ENCODE assay signal across 26 mouse cellular contexts in genomic region chr3:32601055-32601454, GRCm38 (mm10). TPM values are rescaled to one million over a fixed set of nuclear protein-coding genes. Genes with fewer than 3 reads are reported as not detected.
DNase-seq lines count a peak whose midpoint lies in the region; ATAC-seq and TF ChIP-seq lines count a peak whose summit lies in the region.
"Had no signal": no experiment of that assay in that cellular context is flagged by ENCODE, and none has a peak within 500 bp of the region (broad histone marks: within the 10 kb centered on the region; RNA-seq: fewer than 3 reads in every experiment).

No protein-coding gene starts in this region.

- H3K9me3 ChIP-seq in limb, embryonic 10.5 days (replicated peaks): no peaks in the 10 kb centered on the region
- H3K9me3 ChIP-seq in forebrain, embryonic 12.5 days: no peaks in the 10 kb centered on the region
- H3K9me3 ChIP-seq: embryonic facial prominence, embryonic 15.5 days; forebrain, embryonic 10.5 days; hindbrain, embryonic 15.5 days; intestine, embryonic 15.5 days; midbrain, embryonic 12.5 days; neural tube, embryonic 13.5 days had no signal

- CTCF ChIA-PET in Patski (lab: Charles Lee): interaction anchor here (1.1 to 2.2 kb wide), 3 partner anchors 10 to 48 kb away, joined by 3 to 15 read pairs (median 3); no protein-coding TSS in a partner anchor

- no peaks in the 10 kb centered on the region for H3K27me3 ChIP-seq in Patski
- no peaks in the 10 kb centered on the region for H3K27me3 ChIP-seq in limb, embryonic 10.5 days (ENCODE audit: low read depth, poor library complexity, severe bottlenecking)
- H3K27me3 ChIP-seq in forebrain, embryonic 12.5 days: no peaks in the 10 kb centered on the region
- H3K27me3 ChIP-seq: embryonic facial prominence, embryonic 15.5 days; heart, embryonic 13.5 days; hindbrain, embryonic 15.5 days; intestine, embryonic 15.5 days; midbrain, embryonic 12.5 days; neural tube, embryonic 13.5 days had no signal

- no peak overlapping the region for H3K9ac ChIP-seq in forebrain, embryonic 12.5 days
- H3K9ac ChIP-seq: embryonic facial prominence, embryonic 15.5 days; heart, embryonic 13.5 days; hindbrain, embryonic 15.5 days; intestine, embryonic 15.5 days; midbrain, embryonic 12.5 days; neural tube, embryonic 13.5 days had no signal

- no peaks in the 10 kb centered on the region for H3K36me3 ChIP-seq in limb, embryonic 10.5 days
- H3K36me3 ChIP-seq in forebrain, embryonic 12.5 days (replicated peaks): no peaks in the 10 kb centered on the region
- H3K36me3 ChIP-seq: forebrain, embryonic 10.5 days; intestine, embryonic 15.5 days; midbrain, embryonic 12.5 days had no signal

- no peak for TF ChIP-seq CTCF in Patski (IDR thresholded peaks at IDR 0.05)

- in situ Hi-C loops in Patski (cut with MboI; ENCODE audit: low pct_unique_long_range_greater_than_20kb): no loop called here

- 92% methylated on average over 10 of the region's 10 CpGs for WGBS in limb, embryonic 10.5 days
- 94% methylated on average over 10 of the region's 10 CpGs for WGBS in forebrain, embryonic 12.5 days

- no peak overlapping the region for H3K27ac ChIP-seq in limb, embryonic 10.5 days
- no peak overlapping the region for H3K27ac ChIP-seq in forebrain, embryonic 12.5 days
- H3K27ac ChIP-seq: embryonic facial prominence, embryonic 15.5 days; forebrain, embryonic 10.5 days; heart, embryonic 13.5 days; hindbrain, embryonic 15.5 days; intestine, embryonic 15.5 days; left cerebral cortex, adult 2 months; macrophage; midbrain, embryonic 12.5 days; neural tube, embryonic 13.5 days had no signal

- POLR2A ChIA-PET in Patski (lab: Charles Lee): interaction anchor here (0.6 kb wide), 1 partner anchor 13 kb away, joined by 5 read pairs; no protein-coding TSS in a partner anchor

- H3K4me2 ChIP-seq in forebrain, embryonic 12.5 days: no peak overlapping the region
- H3K4me2 ChIP-seq: embryonic facial prominence, embryonic 15.5 days; heart, embryonic 13.5 days; hindbrain, embryonic 15.5 days; intestine, embryonic 15.5 days; midbrain, embryonic 12.5 days; neural tube, embryonic 13.5 days had no signal

- H3K4me1 ChIP-seq in limb, embryonic 10.5 days: no peaks in the 10 kb centered on the region
- H3K4me1 ChIP-seq in forebrain, embryonic 12.5 days: no peaks in the 10 kb centered on the region
- H3K4me1 ChIP-seq: embryonic facial prominence, embryonic 15.5 days; forebrain, embryonic 10.5 days; heart, embryonic 13.5 days; hindbrain, embryonic 15.5 days; intestine, embryonic 15.5 days; midbrain, embryonic 12.5 days; neural tube, embryonic 13.5 days had no signal

- H3K4me3 ChIP-seq in limb, embryonic 10.5 days: no peak overlapping the region
- H3K4me3 ChIP-seq in forebrain, embryonic 12.5 days (replicated peaks): no peak overlapping the region
- H3K4me3 ChIP-seq: embryonic facial prominence, embryonic 15.5 days; forebrain, embryonic 10.5 days; heart, embryonic 13.5 days; hindbrain, embryonic 15.5 days; intestine, embryonic 15.5 days; left cerebral cortex, adult 2 months; midbrain, embryonic 12.5 days; neural tube, embryonic 13.5 days had no signal

- no peak for DNase-seq in frontal cortex, postnatal 14 days (ENCODE audit: low spot score in 2 of 2)
- peak; percentile 94 for DNase-seq in 416B (ENCODE audit: low read depth)
- no peak for DNase-seq in Patski (ENCODE audit: low read depth, low spot score)
- DNase-seq in fibroblast of lung, adult 2 months (ENCODE audit: low read depth): peak; percentile 87
- no peak for DNase-seq in limb, embryonic 10.5 days (ENCODE audit: low spot score)
- no peak for DNase-seq in heart, adult 9 months (ENCODE audit: low spot score in 2 of 2)
- DNase-seq: cerebellum, adult 9-11 months; gastrocnemius, postnatal 25 days; kidney, adult 9 months; kidney, postnatal 25 days; layer of hippocampus, adult 9-11 months; left cerebral cortex, postnatal 4 days; lung, adult 18-20 months; thymus, postnatal 36 days had no signal

- peak; percentile 85 for ATAC-seq in frontal cortex, adult (ENCODE audit: low TSS enrichment)
- ATAC-seq in Patski: peak; percentile 61
- ATAC-seq in forebrain, embryonic 12.5 days (ENCODE audit: low FRiP score): no peak
- ATAC-seq: CD4-positive, CD25-positive, alpha-beta regulatory T cell, adult 4 months; intestine, embryonic 15.5 days had no signal

RNA-seq across cellular contexts. Expression of gene Gnb4, which starts 15.3 kb away (rescaled TPM):
- polyA plus RNA-seq in Patski (2021): 0.94 TPM
- polyA plus RNA-seq in limb, embryonic 10.5 days (2016; fragmentation: Nextera tagmentation; extraction: Ambion mirVana): 35.1 and 35.9 TPM in 2 replicates
- 34.9 and 40.5 TPM in 2 replicates for polyA plus RNA-seq in forebrain, embryonic 12.5 days (2016; fragmentation: Nextera tagmentation; extraction: Ambion mirVana)

Comparison
In these comparisons a context has a peak if more than half of its experiments do, and no peak if none do; other contexts are left out.
1. DNase-seq: peak in 416B (single experiment) and fibroblast of lung, adult 2 months (single experiment); none in frontal cortex, postnatal 14 days (0 of 2), Patski (single experiment), limb, embryonic 10.5 days (single experiment) and heart, adult 9 months (0 of 2).
2. RNA of gene Gnb4, which starts 15.3 kb away (polyA plus RNA-seq): 34.9 to 40.5 TPM in forebrain, embryonic 12.5 days and 35.1 to 35.9 TPM in limb, embryonic 10.5 days; 0.94 TPM in Patski (single experiment); every median in the first group is over 10 times any median in the second.